8 mouse cellular contexts compared by ENCODE assay signal in genomic region chr14:55478651-55479599, GRCm38 (mm10). TPM values are rescaled to one million over a fixed set of nuclear protein-coding genes. Genes with fewer than 3 reads are reported as not detected.
DNase-seq lines count a peak whose midpoint lies in the region; ATAC-seq and TF ChIP-seq lines count a peak whose summit lies in the region.

Gene Dhrs4, plus strand, starts transcription at chr14:55478758.

- intact Hi-C loops in heart, postnatal 10 days (cut with DNase I), result no loop called here

- no peaks in the 10 kb centered on the region for H3K9me3 ChIP-seq in ES-Bruce4 (replicated peaks; ENCODE audit: control insufficient read depth, insufficient read depth, low read length, poor library complexity, severe bottlenecking)
- no peaks in the 10 kb centered on the region for H3K9me3 ChIP-seq in forebrain, embryonic 14.5 days (replicated peaks; ENCODE audit: control insufficient read depth, low read length)
- H3K9me3 ChIP-seq in liver, postnatal 0 days (ENCODE audit: low read length), result no peaks in the 10 kb centered on the region
- no peaks in the 10 kb centered on the region for H3K9me3 ChIP-seq in neural tube, embryonic 13.5 days

- no peaks in the 10 kb centered on the region for H3K27me3 ChIP-seq in ES-Bruce4 (ENCODE audit: control insufficient read depth, insufficient read depth, low read length, poor library complexity, severe bottlenecking)
- no peaks in the 10 kb centered on the region for H3K27me3 ChIP-seq in forebrain, embryonic 14.5 days (replicated peaks; ENCODE audit: control insufficient read depth, insufficient read depth, low read length)
- no peaks in the 10 kb centered on the region for H3K27me3 ChIP-seq in liver, postnatal 0 days (ENCODE audit: insufficient read depth, low read length)
- no peaks in the 10 kb centered on the region for H3K27me3 ChIP-seq in neural tube, embryonic 13.5 days

- under 1% methylated on average over 38 of the region's 38 CpGs for WGBS in forebrain, embryonic 14.5 days
- WGBS in large intestine, adult 2 months, result under 1% methylated on average over 38 of the region's 38 CpGs
- 1% methylated on average over 37 of the region's 38 CpGs for WGBS in liver, postnatal 0 days (ENCODE audit: insufficient replicate concordance)
- WGBS in neural tube, embryonic 13.5 days, result under 1% methylated on average over 38 of the region's 38 CpGs

- peak within 1 kb of the TSS; percentile 72 for H3K9ac ChIP-seq in ES-Bruce4 (ENCODE audit: low read depth, poor library complexity, severe bottlenecking)
- H3K9ac ChIP-seq in forebrain, embryonic 14.5 days (ENCODE audit: low read length), result peak within 1 kb of the TSS; percentile 68
- H3K9ac ChIP-seq in liver, postnatal 0 days (replicated peaks), result peak within 1 kb of the TSS; percentile 87
- H3K9ac ChIP-seq in neural tube, embryonic 13.5 days, result peak within 1 kb of the TSS; percentile 75

- ATAC-seq in forebrain, embryonic 14.5 days, result peak; percentile 95
- peak; percentile 94 for ATAC-seq in liver, postnatal 0 days
- ATAC-seq in neural tube, embryonic 13.5 days (ENCODE audit: low read depth), result peak; percentile 93

- TF ChIP-seq CTCF in ES-Bruce4 (IDR thresholded peaks at IDR 0.05; ENCODE audit: low read depth, low read length), result peak; percentile 73
- TF ChIP-seq CTCF in liver, postnatal 0 days (IDR thresholded peaks at IDR 0.05; ENCODE audit: low read depth), result peak; percentile 80

- H3K36me3 ChIP-seq in ES-Bruce4 (ENCODE audit: control insufficient read depth, insufficient read depth, low read length, poor library complexity, severe bottlenecking), result peaks cover 4% of the 10 kb centered on the region; the same call in 1 of the 2 replicates
- no peaks in the 10 kb centered on the region for H3K36me3 ChIP-seq in forebrain, embryonic 14.5 days (ENCODE audit: control insufficient read depth, insufficient read depth, low read length)
- no peaks in the 10 kb centered on the region for H3K36me3 ChIP-seq in liver, postnatal 0 days (replicated peaks; ENCODE audit: insufficient read depth, low read length)
- H3K36me3 ChIP-seq in neural tube, embryonic 13.5 days, result no peaks in the 10 kb centered on the region

- no peak for TF ChIP-seq EP300 in ES-Bruce4 (IDR thresholded peaks at IDR 0.05; ENCODE audit: insufficient read depth, low read depth, low read length)
- peak; percentile 47; the same call in 1 of the 2 replicates for TF ChIP-seq EP300 in liver, postnatal 0 days (IDR thresholded peaks at IDR 0.05; ENCODE audit: low read depth)

- peak within 1 kb of the TSS; percentile 51 for H3K4me2 ChIP-seq in forebrain, embryonic 14.5 days (ENCODE audit: low read length)
- H3K4me2 ChIP-seq in liver, postnatal 0 days (ENCODE audit: low read depth, low read length), result peak within 1 kb of the TSS; percentile 86
- H3K4me2 ChIP-seq in neural tube, embryonic 13.5 days, result peak within 1 kb of the TSS; percentile 62

- peak; percentile 77 for DNase-seq in c-Kit-positive CD71-positive TER-119-positive erythroid progenitor cells, embryonic 14.5 days (ENCODE audit: low spot score)
- DNase-seq in forebrain, embryonic 14.5 days (ENCODE audit: low spot score), result peak; percentile 86
- peak; percentile 84 to 88 for DNase-seq in heart, postnatal 10 days
- DNase-seq in large intestine, adult 2 months (ENCODE audit: low read depth, low spot score), result peak; percentile 63
- DNase-seq in liver, postnatal 0 days, result peak; percentile 84
- DNase-seq in telencephalon, adult 2 months (ENCODE audit: low read depth, low spot score), result peak; percentile 58

- H3K4me3 ChIP-seq in ES-Bruce4 (ENCODE audit: low read depth, low read length), result peak within 1 kb of the TSS; percentile 95
- peak within 1 kb of the TSS; percentile 48 for H3K4me3 ChIP-seq in forebrain, embryonic 14.5 days (ENCODE audit: low read depth, low read length)
- H3K4me3 ChIP-seq in liver, postnatal 0 days (ENCODE audit: low read depth, low read length), result peak within 1 kb of the TSS; percentile 85
- H3K4me3 ChIP-seq in neural tube, embryonic 13.5 days, result peak within 1 kb of the TSS; percentile 53

- H3K27ac ChIP-seq in ES-Bruce4 (ENCODE audit: insufficient read depth, low read length), result peak within 1 kb of the TSS; percentile 42
- peak within 1 kb of the TSS; percentile 28; the same call in 1 of the 2 replicates for H3K27ac ChIP-seq in forebrain, embryonic 14.5 days (ENCODE audit: low read depth, low read length)
- peak within 1 kb of the TSS; percentile 97 for H3K27ac ChIP-seq in liver, postnatal 0 days (ENCODE audit: low read depth)
- H3K27ac ChIP-seq in neural tube, embryonic 13.5 days (replicated peaks), result peak within 1 kb of the TSS; percentile 59

- no peak for TF ChIP-seq POLR2A in ES-Bruce4 (IDR thresholded peaks at IDR 0.05; ENCODE audit: insufficient read depth, low read length)

- H3K4me1 ChIP-seq in ES-Bruce4 (ENCODE audit: control insufficient read depth, insufficient read depth, low read length), result peaks cover 2% of the 10 kb centered on the region
- peaks cover 6% of the 10 kb centered on the region; the same call in 1 of the 2 replicates for H3K4me1 ChIP-seq in forebrain, embryonic 14.5 days (ENCODE audit: control insufficient read depth, insufficient read depth, low read length)
- H3K4me1 ChIP-seq in liver, postnatal 0 days (ENCODE audit: insufficient read depth), result peaks cover 29% of the 10 kb centered on the region
- peaks cover 7% of the 10 kb centered on the region; the same call in 1 of the 2 replicates for H3K4me1 ChIP-seq in neural tube, embryonic 13.5 days (replicated peaks)

RNA-seq across cellular contexts. Expression of gene Dhrs4, which starts in this region (rescaled TPM):
- polyA plus RNA-seq in ES-Bruce4 (2011; ENCODE audit: insufficient read depth, insufficient read length, low read depth, missing spikeins), result 24.8 and 29.6 TPM in 2 replicates
- 26.8 and 31.1 TPM in 2 replicates for polyA plus RNA-seq in forebrain, embryonic 14.5 days (2014; fragmentation: Nextera tagmentation; extraction: Ambion mirVana)
- 100 to 1,000 TPM; 132 to 137 TPM for total RNA-seq in heart, postnatal 10 days (2021)
- polyA plus RNA-seq in large intestine, adult 2 months (2012; rRNA removed), result 47.7 and 70.7 TPM in 2 replicates
- polyA plus RNA-seq in liver, postnatal 0 days (2015; fragmentation: Nextera tagmentation; extraction: Ambion mirVana), result 177 TPM in 2 replicates
- 26.1 and 31.9 TPM in 2 replicates for polyA plus RNA-seq in neural tube, embryonic 13.5 days (2015; fragmentation: Nextera tagmentation; extraction: Ambion mirVana)

Comparison
In these comparisons a context has a peak if more than half of its experiments do, and no peak if none do; other contexts are left out.
1. Peak in every context shown above with its lines: DNase-seq, ATAC-seq, H3K4me3 ChIP-seq and H3K27ac ChIP-seq.
2. H3K27ac ChIP-seq: peak in every context shown above with its lines; median percentile 97 in liver, postnatal 0 days; 59 in neural tube, embryonic 13.5 days; 42 in ES-Bruce4; 28 in forebrain, embryonic 14.5 days.